Mouse (Mus musculus): Measurements from ENCODE around the gene Pnrc1. TPM values are rescaled to one million over a fixed set of nuclear protein-coding genes. Genes with fewer than 3 reads are reported as not detected.
"Not testable (repeated sequence)": the region's sequence is repeated elsewhere in the genome, so short reads cannot be mapped to it uniquely, and the experiment has no call there.

Pnrc1 gene
- polyA plus RNA-seq (2012; rRNA removed): 250 and 410 TPM in 2 replicates

DNA sequence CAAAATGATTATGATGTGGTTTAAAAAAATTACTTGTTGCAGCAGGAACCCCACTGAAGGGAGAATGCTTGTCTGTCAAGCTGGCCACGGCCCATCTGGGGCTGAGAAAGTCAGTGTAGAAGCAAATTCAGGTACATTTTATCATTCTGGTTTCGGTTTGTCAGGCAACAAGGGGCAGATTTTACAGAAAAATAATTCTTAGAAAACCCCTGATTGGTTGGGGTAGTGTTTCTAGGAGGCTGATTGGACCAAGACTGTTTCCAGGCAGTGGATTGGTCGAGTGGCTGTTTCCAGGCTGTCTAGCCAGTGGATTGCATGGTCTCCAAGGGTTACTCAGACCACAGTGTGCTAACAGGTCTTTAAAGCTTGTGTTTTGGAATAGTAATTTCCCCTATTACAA is at the start of gene Pnrc1:
Gene Pnrc1, minus strand, starts transcription at position 162 of the 400 bp plus-strand sequence.
- DNase-seq: no peak
- 0 out of 2 replicates have a peak within 1 kb of the TSS, but pooled peaks have one; percentile 33 for H3K27ac ChIP-seq (ENCODE audit: control insufficient read depth, insufficient read depth, low read length)

DNA sequence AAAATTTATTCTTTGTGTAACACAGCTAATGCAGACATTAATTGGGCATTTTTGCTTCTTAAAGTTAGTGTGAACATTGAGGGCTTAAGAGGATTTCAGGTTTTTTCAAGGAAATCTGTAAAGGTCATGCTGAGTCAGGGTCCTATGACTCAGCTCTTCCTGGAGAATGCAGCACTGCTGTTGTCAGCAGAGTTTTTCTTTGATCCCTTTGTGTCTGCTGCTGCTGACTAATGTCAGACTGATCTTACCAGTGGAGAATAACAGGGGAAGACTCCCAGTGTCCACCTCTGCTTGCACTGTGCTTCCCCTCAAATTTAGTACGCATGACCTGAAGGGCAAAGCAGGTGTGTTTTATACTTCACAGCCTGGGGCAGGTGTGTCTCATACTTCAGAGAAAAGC is 48.0 kb upstream of the Pnrc1 start:
- Histone ChIP-seq H3K36me3 (ENCODE audit: control insufficient read depth, insufficient read depth, low read length) (peaks cover 22% of the 10 kb centered on the region), H3K27ac (ENCODE audit: control insufficient read depth, insufficient read depth, low read length) (no peak overlapping the region), H3K4me3 (ENCODE audit: control insufficient read depth, insufficient read depth, low read length) (no peak overlapping the region), H3K4me1 (replicated peaks; ENCODE audit: control insufficient read depth, insufficient read depth, low read length) (no peaks in the 10 kb centered on the region), H3K27me3 (ENCODE audit: control insufficient read depth, insufficient read depth, low read length) (no peaks in the 10 kb centered on the region)
- WGBS: 88% methylated on average over 1 of the region's 1 CpGs
- no peak for DNase-seq
- no peak for TF ChIP-seq CTCF (IDR thresholded peaks at IDR 0.05; ENCODE audit: borderline replicate concordance, control insufficient read depth, extremely low read depth, insufficient read depth, low read length, poor library complexity)
- no peak for TF ChIP-seq POLR2A (IDR thresholded peaks at IDR 0.05; ENCODE audit: control insufficient read depth, extremely low read depth, insufficient read depth, low read length, poor library complexity)

More for the DNA sequence above, at the start of gene Pnrc1:
- no peak within 1 kb of the TSS for H3K4me3 ChIP-seq (ENCODE audit: control insufficient read depth, insufficient read depth, low read length)
- no peaks in the 10 kb centered on the region for H3K27me3 ChIP-seq (ENCODE audit: control insufficient read depth, insufficient read depth, low read length)
- WGBS: 26% methylated on average over 3 of the region's 3 CpGs
- no peaks in the 10 kb centered on the region for H3K36me3 ChIP-seq (ENCODE audit: control insufficient read depth, insufficient read depth, low read length)
- TF ChIP-seq CTCF (IDR thresholded peaks at IDR 0.05; ENCODE audit: borderline replicate concordance, control insufficient read depth, extremely low read depth, insufficient read depth, low read length, poor library complexity) (no peak), POLR2A (IDR thresholded peaks at IDR 0.05; ENCODE audit: control insufficient read depth, extremely low read depth, insufficient read depth, low read length, poor library complexity) (no peak)
- H3K4me1 ChIP-seq (replicated peaks; ENCODE audit: control insufficient read depth, insufficient read depth, low read length): no peaks in the 10 kb centered on the region

DNA sequence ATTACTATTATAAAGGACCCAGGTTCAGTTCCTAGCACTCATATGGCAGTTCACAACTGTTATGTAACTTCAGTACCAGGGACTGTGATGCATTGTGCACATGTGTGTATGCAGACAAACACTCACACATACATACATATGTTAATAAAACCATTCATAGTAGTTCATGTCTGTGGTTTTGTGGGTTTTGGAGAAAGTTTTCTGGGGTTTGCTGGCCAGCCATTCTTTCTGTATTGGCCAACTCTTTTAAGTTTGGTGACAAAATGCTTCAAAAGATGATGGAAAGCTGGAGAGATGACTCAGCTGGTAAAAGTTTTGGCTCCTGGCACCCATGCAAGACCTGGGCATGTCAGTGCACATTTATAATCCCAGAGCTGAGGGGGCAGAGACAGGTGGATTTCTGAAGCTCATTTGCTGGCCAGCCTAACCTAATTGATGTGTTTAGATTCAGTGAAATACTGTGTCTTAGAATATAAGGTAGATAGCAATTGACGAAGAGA is 43.0 kb upstream of the Pnrc1 start:
- no peak overlapping the region for H3K4me3 ChIP-seq (ENCODE audit: control insufficient read depth, insufficient read depth, low read length)
- no peaks in the 10 kb centered on the region for H3K4me1 ChIP-seq (replicated peaks; ENCODE audit: control insufficient read depth, insufficient read depth, low read length)
- DNase-seq: no peak
- no peak for TF ChIP-seq CTCF (IDR thresholded peaks at IDR 0.05; ENCODE audit: borderline replicate concordance, control insufficient read depth, extremely low read depth, insufficient read depth, low read length, poor library complexity)
- no peak for TF ChIP-seq POLR2A (IDR thresholded peaks at IDR 0.05; ENCODE audit: control insufficient read depth, extremely low read depth, insufficient read depth, low read length, poor library complexity)
- 100% methylated on average over 1 of the region's 1 CpGs for WGBS
- no peaks in the 10 kb centered on the region for H3K27me3 ChIP-seq (ENCODE audit: control insufficient read depth, insufficient read depth, low read length)
- H3K27ac ChIP-seq (ENCODE audit: control insufficient read depth, insufficient read depth, low read length): no peak overlapping the region
- H3K36me3 ChIP-seq (ENCODE audit: control insufficient read depth, insufficient read depth, low read length): peaks cover 36% of the 10 kb centered on the region

DNA sequence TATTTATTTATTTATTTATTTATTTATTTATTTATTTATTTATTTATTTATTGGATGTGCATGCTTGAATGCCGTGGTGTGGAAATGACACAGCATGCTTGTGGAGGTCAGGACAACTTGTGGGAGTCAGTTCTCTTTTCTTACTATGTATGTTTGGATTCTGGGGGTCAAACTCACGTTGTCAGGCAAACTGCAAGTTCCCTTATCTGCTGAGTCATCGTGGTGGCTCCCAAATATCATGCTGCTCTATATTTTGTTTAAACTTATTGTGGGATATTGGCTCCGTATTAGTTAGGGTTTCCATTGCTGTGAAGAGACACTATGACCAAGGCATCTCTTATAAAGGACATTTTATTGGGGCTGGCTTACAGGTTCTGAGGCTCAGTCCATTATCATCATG is 41.2 kb upstream of the Pnrc1 start:
- DNase-seq: no peak
- no peak for TF ChIP-seq POLR2A (IDR thresholded peaks at IDR 0.05; ENCODE audit: control insufficient read depth, extremely low read depth, insufficient read depth, low read length, poor library complexity)
- no peak for TF ChIP-seq CTCF (IDR thresholded peaks at IDR 0.05; ENCODE audit: borderline replicate concordance, control insufficient read depth, extremely low read depth, insufficient read depth, low read length, poor library complexity)
- no peaks in the 10 kb centered on the region for H3K4me1 ChIP-seq (replicated peaks; ENCODE audit: control insufficient read depth, insufficient read depth, low read length)

DNA sequence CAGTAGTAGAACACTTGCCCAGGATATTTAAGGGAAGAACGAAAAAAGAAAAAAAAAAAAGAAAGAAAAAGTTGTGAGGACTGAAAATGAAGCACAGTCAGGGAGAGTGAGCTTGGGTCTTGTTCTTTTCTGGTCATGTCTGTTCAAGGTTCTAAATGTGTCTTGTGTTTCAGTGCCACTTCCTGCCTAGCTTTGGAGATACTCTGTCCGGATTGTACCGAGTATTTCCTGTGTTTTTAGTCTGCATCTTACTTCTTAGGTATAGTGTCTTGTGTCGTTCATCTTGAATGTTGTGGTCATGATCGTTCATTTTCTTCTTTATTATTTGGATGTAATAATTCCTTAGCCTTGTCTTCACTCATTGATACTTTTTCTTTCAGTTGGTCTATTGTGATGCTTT is 25.9 kb upstream of the Pnrc1 start:
- H3K27me3 ChIP-seq (ENCODE audit: control insufficient read depth, insufficient read depth, low read length): no peaks in the 10 kb centered on the region
- H3K36me3 ChIP-seq (ENCODE audit: control insufficient read depth, insufficient read depth, low read length): no peaks in the 10 kb centered on the region
- DNase-seq: peak; percentile 16
- H3K4me3 ChIP-seq (ENCODE audit: control insufficient read depth, insufficient read depth, low read length): no peak overlapping the region
- TF ChIP-seq POLR2A (IDR thresholded peaks at IDR 0.05; ENCODE audit: control insufficient read depth, extremely low read depth, insufficient read depth, low read length, poor library complexity) (no peak), CTCF (IDR thresholded peaks at IDR 0.05; ENCODE audit: borderline replicate concordance, control insufficient read depth, extremely low read depth, insufficient read depth, low read length, poor library complexity) (no peak)
- 25% methylated on average over 5 of the region's 5 CpGs for WGBS
- H3K4me1 ChIP-seq (replicated peaks; ENCODE audit: control insufficient read depth, insufficient read depth, low read length): peaks cover 5% of the 10 kb centered on the region; the same call in 1 of the 2 replicates
- H3K27ac ChIP-seq (ENCODE audit: control insufficient read depth, insufficient read depth, low read length): peak overlapping the region; percentile 76

More for the DNA sequence above, 41.2 kb upstream of the Pnrc1 start:
- no peaks in the 10 kb centered on the region for H3K27me3 ChIP-seq (ENCODE audit: control insufficient read depth, insufficient read depth, low read length)
- H3K27ac ChIP-seq (ENCODE audit: control insufficient read depth, insufficient read depth, low read length): no peak overlapping the region
- H3K4me3 ChIP-seq (ENCODE audit: control insufficient read depth, insufficient read depth, low read length): no peak overlapping the region
- WGBS: 90% methylated on average over 4 of the region's 4 CpGs
- peaks cover 39% of the 10 kb centered on the region for H3K36me3 ChIP-seq (ENCODE audit: control insufficient read depth, insufficient read depth, low read length)

DNA sequence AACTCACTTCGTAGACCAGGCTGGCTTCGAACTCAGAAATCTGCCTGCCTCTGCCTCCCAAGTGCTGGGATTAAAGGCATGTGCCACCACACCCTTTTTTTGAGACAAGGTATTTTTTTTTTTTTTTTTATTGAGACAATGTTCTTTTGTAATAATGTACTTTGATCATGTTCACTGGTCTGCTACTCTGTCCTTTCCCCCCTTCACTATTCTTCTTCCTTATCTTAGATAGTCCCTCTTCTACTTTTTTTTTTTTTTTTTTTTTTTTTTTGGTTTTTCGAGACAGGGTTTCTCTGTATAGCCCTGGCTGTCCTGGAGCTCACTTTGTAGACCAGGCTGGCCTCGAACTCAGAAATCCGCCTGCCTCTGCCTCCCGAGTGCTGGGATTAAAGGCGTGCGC is 24.2 kb upstream of the Pnrc1 start:
- H3K4me1 ChIP-seq (replicated peaks; ENCODE audit: control insufficient read depth, insufficient read depth, low read length); H3K4me3 ChIP-seq (ENCODE audit: control insufficient read depth, insufficient read depth, low read length); DNase-seq; H3K27ac ChIP-seq (ENCODE audit: control insufficient read depth, insufficient read depth, low read length); H3K27me3 ChIP-seq (ENCODE audit: control insufficient read depth, insufficient read depth, low read length); H3K36me3 ChIP-seq (ENCODE audit: control insufficient read depth, insufficient read depth, low read length): not testable (repeated sequence)
- 99% methylated on average over 7 of the region's 8 CpGs for WGBS

DNA sequence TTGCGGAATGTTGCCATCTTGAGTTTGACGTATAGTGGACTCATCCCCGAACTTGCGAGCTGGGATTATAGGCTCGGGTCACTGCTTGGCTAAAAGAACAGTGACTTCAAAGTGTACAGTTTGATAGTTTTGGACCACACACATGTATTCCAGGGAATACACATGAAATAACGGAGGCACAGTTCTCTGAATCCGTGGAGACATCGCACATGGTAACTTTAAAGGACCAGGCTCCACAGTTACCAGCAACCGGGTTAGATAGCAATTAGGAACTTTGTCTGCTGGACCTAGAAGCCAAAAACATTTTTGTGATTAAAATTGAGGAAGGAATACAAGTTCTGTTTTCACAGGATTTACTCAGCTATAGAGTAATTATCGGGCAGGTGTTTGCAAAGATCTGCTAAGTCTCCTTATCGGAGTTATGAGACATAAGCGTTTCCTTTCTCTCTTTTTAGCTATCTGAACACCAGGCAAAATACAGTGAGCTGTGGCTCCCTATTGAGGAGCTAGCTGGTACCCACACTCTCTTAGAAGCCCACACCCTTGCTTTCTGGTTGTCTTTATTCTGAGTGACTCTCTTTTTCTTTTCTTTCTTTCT is 21.0 kb upstream of the Pnrc1 start:
- TF ChIP-seq POLR2A (IDR thresholded peaks at IDR 0.05; ENCODE audit: control insufficient read depth, extremely low read depth, insufficient read depth, low read length, poor library complexity) (no peak), CTCF (IDR thresholded peaks at IDR 0.05; ENCODE audit: borderline replicate concordance, control insufficient read depth, extremely low read depth, insufficient read depth, low read length, poor library complexity) (no peak)
- Histone ChIP-seq H3K27ac (ENCODE audit: control insufficient read depth, insufficient read depth, low read length) (no peak overlapping the region), H3K4me3 (ENCODE audit: control insufficient read depth, insufficient read depth, low read length) (peak overlapping the region; percentile 89), H3K4me1 (replicated peaks; ENCODE audit: control insufficient read depth, insufficient read depth, low read length) (peaks cover 5% of the 10 kb centered on the region; the same call in 1 of the 2 replicates), H3K27me3 (ENCODE audit: control insufficient read depth, insufficient read depth, low read length) (no peaks in the 10 kb centered on the region), H3K36me3 (ENCODE audit: control insufficient read depth, insufficient read depth, low read length) (no peaks in the 10 kb centered on the region)
- 4% methylated on average over 12 of the region's 12 CpGs for WGBS
- DNase-seq: no peak

All from thymus, adult 2 months (tissue).